Mouse (Mus musculus) heart, adult 11 months (tissue): ENCODE data around the gene Cdc42ep1.

ENCODE experiments used
- DNase-seq: peaks from one replicate; pipeline ENCODE4 v3.0.0; 2022

Cdc42ep1 gene

GRCm38 (mm10) chr15:78830742-78831719 is 11.4 kb upstream of the Cdc42ep1 start:
- DNase-seq = peak; percentile 94

GRCm38 (mm10) chr15:78831720-78832657 is 10.4 kb upstream of the Cdc42ep1 start:
- DNase-seq = peak; percentile 99

- peak; percentile 99 for DNase-seq
These were observed 9.7 kb upstream of the Cdc42ep1 start for GRCm38 (mm10) chr15:78832701-78833123.

- peak; percentile 94 for DNase-seq
These were observed 8.8 kb upstream of the Cdc42ep1 start for GRCm38 (mm10) chr15:78833582-78833981.

DNA sequence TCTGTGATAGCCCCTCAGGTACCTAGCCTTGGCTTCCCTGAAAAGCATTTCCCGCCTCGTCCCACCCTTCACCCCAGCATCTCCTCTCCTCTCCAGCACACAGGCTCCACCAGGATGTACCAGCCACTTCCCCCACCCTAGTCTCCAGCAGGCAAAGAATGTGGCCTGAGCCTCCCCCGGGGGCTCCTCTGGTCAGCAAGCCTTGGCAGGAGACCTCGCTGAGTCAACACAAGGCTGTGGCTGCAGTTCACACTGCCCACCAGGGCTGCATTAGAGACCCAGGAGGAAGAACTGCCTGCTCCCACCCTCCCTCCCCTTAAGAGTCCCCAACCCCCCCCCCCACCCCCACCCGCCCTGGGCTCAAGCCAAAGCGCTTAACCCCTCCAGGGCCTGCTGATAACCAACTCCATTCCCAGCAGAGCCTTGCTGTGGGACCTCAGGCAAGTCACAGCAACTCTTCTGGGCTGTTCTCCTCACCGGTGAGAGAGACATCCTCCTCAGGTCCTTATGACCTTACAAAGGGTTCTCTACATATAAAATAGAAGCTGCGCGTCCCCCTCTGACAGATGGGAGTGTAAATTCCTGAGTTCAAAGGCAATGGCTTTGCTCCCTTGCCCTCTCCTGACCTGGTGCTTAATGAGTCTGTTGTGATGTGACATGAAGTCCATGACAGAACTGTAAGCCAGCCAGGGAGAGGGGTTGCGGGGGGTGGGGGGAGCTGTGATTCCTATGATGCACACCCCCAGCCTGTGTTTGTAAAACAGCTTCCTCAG is 8.0 kb upstream of the Cdc42ep1 start:
- peak; percentile 96 for DNase-seq

- DNase-seq = peak; percentile 99
These were observed 7.0 kb upstream of the Cdc42ep1 start for GRCm38 (mm10) chr15:78835200-78836085.

DNA sequence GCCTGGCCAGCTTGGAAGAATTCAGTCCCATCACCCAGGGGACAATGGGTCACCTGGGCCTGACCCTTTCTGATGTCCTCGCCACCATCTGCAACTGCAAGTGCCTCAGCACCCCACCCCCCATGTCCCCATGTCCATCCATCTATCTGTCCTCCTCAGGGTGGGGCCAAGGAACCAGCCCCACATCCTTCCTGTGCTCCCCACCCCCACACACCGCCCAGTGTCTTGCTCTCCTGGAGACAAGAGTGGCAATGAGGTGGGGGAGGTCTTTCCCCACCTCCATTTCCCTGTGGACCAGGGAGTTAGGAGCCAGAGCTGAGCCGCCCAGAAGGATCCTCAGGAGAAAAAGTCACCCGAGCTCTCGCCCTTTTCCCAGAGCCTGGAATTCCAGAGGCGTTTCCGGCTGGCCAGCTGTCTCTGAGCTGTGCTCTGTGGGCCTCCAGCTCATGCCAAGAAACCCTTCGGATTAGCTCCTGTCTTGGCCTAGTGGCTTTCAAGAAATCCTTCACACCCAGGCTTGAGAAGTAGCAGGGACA is 6.3 kb upstream of the Cdc42ep1 start:
- peak; percentile 99 for DNase-seq

- peak; percentile 94 for DNase-seq
These were observed 2.7 kb upstream of the Cdc42ep1 start for GRCm38 (mm10) chr15:78839744-78840143.

GRCm38 (mm10) chr15:78840241-78840640 is 2.2 kb upstream of the Cdc42ep1 start:
- DNase-seq = peak; percentile 98

DNA sequence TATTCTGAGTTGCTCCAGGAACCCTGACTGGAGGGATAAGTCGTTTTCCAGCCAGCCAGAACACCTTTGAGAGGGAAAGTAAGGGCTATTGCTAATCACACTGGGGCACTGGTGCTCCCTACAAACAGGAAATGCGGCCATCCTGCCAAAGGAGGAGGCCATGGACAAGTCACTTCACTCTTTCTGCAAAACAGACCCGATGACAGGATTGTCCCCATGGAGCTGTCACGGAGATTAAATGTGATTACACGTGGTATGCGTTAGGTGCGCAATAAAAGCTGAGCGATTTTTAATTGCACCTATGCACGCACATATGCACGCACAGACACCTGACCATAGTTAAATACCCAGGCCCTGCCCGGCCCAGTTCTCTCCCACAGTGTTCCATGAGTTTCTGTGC is 1.7 kb upstream of the Cdc42ep1 start:
- DNase-seq = peak; percentile 94

DNA sequence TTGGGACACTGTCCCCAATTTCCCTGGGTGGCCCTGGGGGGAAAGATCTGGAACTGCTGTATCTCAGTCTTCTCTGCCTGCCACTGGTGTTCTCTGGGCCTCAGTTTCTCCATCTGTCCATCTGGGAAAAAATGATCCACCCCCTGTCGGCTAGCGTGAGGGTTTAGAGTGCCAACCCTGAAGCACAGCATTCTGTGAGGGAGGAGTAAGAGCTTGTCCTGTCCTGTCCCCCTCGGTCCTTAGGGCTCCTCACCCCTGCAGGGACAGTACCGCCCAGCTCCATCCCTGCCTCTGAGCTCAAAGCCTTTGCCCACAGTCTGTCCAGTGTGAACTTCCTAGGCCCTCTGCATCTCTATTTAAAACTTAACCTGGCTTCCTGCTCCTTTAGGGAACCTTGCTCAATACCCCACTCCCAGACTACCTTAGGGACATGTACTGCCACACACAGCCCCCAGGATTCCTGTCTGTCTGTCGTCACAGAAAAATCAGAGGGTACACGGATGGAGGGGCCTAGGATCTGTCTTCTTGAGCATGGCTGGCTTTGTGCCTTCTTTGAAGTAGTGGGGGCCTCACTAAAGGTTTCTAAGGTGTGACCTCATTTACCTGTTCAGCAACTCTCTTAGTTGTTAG is 1.1 kb upstream of the Cdc42ep1 start:
- DNase-seq = peak; percentile 90

DNA sequence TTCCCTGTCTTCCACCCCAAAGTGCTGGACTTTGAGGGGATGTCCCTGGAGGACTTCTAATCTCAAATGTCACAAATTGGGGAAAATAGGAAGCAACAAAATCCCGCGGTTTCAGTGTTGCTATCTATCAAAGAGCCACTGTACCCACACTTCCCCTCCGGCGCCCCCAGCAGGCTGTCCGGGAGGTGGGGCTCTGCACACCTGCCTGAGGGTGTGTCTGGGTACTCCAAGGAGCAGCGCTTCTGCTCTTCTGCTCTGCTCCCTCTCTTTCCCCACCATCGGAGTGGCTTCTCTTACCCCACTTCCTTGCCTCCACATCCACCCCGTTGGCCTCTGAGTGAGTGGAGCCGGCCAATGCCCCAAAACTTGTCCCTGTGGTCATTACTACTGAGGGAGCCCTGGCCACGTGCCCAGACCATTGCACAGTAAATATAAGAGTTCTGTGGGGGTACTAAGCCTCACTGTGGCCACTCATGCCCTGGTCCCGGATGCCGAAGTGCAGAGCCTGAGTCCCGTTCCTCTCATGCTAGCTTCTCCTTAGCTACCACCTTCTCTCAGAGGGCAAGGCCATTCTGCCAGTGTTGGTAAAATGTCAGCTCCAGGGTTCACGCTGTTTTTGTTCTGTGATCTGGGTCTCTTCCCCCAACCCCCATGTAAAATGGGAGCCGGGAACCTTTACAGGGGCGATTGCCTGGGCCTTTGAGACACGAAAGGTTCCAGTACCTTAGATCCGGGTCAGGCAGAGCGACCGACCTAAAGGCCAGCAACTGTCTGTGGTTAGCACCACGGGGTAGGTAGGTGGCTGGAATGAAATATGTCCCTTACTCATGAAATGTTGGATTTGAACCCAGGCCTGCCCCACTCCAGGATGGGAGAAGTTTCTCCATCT is 1.4 kb downstream of the Cdc42ep1 start:
- peak; percentile 96 for DNase-seq

- peak; percentile 98 for DNase-seq
These were observed 2.4 kb downstream of the Cdc42ep1 start for GRCm38 (mm10) chr15:78844791-78845190.

GRCm38 (mm10) chr15:78845321-78845720 is 2.9 kb downstream of the Cdc42ep1 start:
- DNase-seq = peak; percentile 96

DNA sequence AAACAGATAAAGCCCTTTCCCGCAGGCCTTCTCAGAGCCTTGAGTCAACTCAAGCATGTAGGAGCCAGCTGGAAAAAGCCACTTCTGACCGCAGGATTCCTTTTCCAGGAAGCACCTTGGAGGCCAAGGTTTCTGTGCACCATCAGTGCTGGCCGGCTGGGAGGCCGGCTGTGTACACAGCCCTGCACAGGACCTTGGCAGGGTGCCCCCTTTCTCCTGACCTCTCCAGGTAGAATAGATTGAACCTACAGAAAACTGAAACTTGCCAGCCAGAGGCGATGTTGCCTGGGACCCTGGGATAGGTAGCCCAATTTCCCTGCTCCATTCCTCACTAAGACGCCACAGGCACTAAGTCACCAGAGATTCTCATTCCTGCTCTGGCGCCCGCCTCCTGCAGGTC is 3.4 kb downstream of the Cdc42ep1 start:
- DNase-seq = peak; percentile 95

- DNase-seq = no peak
These were observed 3.9 kb downstream of the Cdc42ep1 start for GRCm38 (mm10) chr15:78846352-78846751.

DNA sequence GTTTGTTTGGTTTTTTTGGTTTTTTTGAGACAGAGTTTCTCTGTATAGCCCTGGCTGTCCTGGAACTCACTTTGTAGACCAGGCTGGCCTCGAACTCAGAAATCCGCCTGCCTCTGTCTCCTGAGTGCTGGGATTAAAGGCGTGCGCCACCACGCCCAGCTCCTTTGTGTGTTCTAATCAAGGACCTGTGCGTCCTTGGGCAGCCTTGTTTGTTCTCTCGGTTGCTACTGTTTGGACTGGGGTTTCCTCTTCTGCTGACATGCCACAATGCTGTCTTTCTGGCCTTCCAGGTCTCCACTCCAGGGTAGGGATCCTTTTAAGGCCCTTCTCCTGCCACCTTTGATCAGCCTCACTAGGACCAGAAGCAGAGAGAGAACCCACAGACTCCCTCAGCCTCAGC is 4.4 kb downstream of the Cdc42ep1 start:
- DNase-seq = peak; percentile 88

DNA sequence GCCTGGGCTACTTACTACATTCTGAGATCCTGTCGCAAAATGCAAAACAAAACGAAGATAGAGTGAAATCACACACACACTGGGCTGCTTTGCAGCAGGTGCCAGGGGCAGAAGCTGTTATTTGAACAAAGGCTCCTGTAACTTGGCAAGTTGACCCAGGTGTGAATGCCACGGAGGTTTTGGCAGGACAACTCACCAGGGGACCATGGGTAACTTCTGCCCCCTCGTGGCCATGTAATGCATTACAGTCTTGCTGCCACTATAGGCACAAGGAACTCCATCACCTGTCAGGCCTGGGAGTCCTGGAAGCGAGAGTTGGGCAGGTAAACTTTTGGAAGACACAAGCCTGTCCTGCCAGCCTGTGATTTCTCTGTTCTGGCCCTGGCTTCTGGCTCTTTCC is 6.0 kb downstream of the Cdc42ep1 start:
- peak; percentile 98 for DNase-seq

- peak; percentile 95 for DNase-seq
These were observed 7.1 kb downstream of the Cdc42ep1 start for GRCm38 (mm10) chr15:78849485-78849884.
